Mouse (Mus musculus) limb, embryonic 11.5 days (tissue): ENCODE results near the gene Pus10. TPM values are rescaled to one million over a fixed set of nuclear protein-coding genes. Genes with fewer than 3 reads are reported as not detected.
A peak's percentile ranks its signal among the peaks of the same experiment; 100 is the strongest.

Source experiments
- ATAC-seq: fragments of 200-750 bp; cut with Nextera tagmentation; 2 replicates; pipeline ENCODE4 v1.8.0; 2017; ENCODE audit warnings: low read depth; ENCODE audit not compliant: insufficient number of reproducible peaks, low FRiP score, low TSS enrichment
- DNase-seq: peaks from one replicate; pipeline ENCODE4 v3.0.0-alpha.2; 2015; ENCODE audit warnings: low spot score
- H3K27ac ChIP-seq: fragments of 300-500 bp; sonication (generic); replicated peaks from 2 replicates; pipeline ENCODE4 v1.5.1; 2014; ENCODE audit warnings: low read depth, mild to moderate bottlenecking, low read length
- H3K27me3 ChIP-seq: fragments of 300-500 bp; sonication (generic); 2 replicates; pipeline ENCODE4 v1.6.1; 2014; ENCODE audit warnings: mild to moderate bottlenecking, low read length, mixed read lengths; ENCODE audit not compliant: control insufficient read depth, insufficient read depth
- H3K36me3 ChIP-seq: fragments of 300-500 bp; sonication (generic); 2 replicates; pipeline ENCODE4 v1.6.1; 2014; ENCODE audit warnings: mild to moderate bottlenecking, low read length, moderate library complexity, mixed read lengths; ENCODE audit not compliant: control insufficient read depth, insufficient read depth
- H3K4me1 ChIP-seq: fragments of 300-500 bp; sonication (generic); 2 replicates; pipeline ENCODE4 v1.6.1; 2014; ENCODE audit warnings: low read length, mixed read lengths; ENCODE audit not compliant: control insufficient read depth, insufficient read depth
- H3K4me2 ChIP-seq: fragments of 300-500 bp; sonication (generic); 2 replicates; pipeline ENCODE4 v1.6.1; 2014; ENCODE audit warnings: low read depth, mild to moderate bottlenecking, moderate library complexity; ENCODE audit not compliant: severe bottlenecking
- H3K4me3 ChIP-seq: fragments of 300-500 bp; sonication (generic); 2 replicates; pipeline ENCODE4 v1.5.1; 2014; ENCODE audit warnings: low read depth, low read length
- H3K9ac ChIP-seq: fragments of 300-500 bp; sonication (generic); 2 replicates; pipeline ENCODE4 v1.6.1; 2014; ENCODE audit warnings: mild to moderate bottlenecking, low read length
- H3K9me3 ChIP-seq: fragments of 300-500 bp; sonication (generic); 2 replicates; pipeline ENCODE4 v1.6.1; 2016; ENCODE audit warnings: low read length; ENCODE audit not compliant: control insufficient read depth
- WGBS: fragments of 180-500 bp; shearing (Covaris S2); extraction: QIAGEN DNeasy Blood & Tissue Kit; methylation state at CpG from one replicate; pipeline ENCODE4 v1.1.7; 2014; 5-methylcytosine and 5-hydroxymethylcytosine counted together
- polyA plus RNA-seq: library from polyadenylated mRNA; unstranded; fragments of >200 nt; fragmentation: Nextera tagmentation; extraction: Ambion mirVana; gene quantifications from 2 replicates; pipeline ENCODE4 v1.2.1, GENCODE M21; 2014

Pus10 gene
- polyA plus RNA-seq, 1 experiment from 2014 or later = 34.0 TPM

GRCm38 (mm10) chr11:23653666-23654065 is 11.8 kb upstream of the Pus10 start:
- no peak for ATAC-seq
- no peak for DNase-seq
- 67% methylated on average over 3 of the region's 3 CpGs for WGBS
- H3K4me2 ChIP-seq = no peak overlapping the region
- no peak overlapping the region for H3K27ac ChIP-seq
- H3K36me3 ChIP-seq = no peaks in the 10 kb centered on the region; the same call in 1 of the 2 replicates
- no peak overlapping the region for H3K9ac ChIP-seq
- H3K9me3 ChIP-seq = no peaks in the 10 kb centered on the region
- no peaks in the 10 kb centered on the region for H3K27me3 ChIP-seq
- no peak overlapping the region for H3K4me3 ChIP-seq
- no peaks in the 10 kb centered on the region for H3K4me1 ChIP-seq

GRCm38 (mm10) chr11:23657791-23658190 is 7.7 kb upstream of the Pus10 start:
- Histone ChIP-seq H3K4me3 (no peak overlapping the region), H3K27ac (no peak overlapping the region), H3K9me3 (no peaks in the 10 kb centered on the region), H3K27me3 (no peaks in the 10 kb centered on the region), H3K9ac (no peak overlapping the region), H3K4me1 (no peaks in the 10 kb centered on the region), H3K36me3 (no peaks in the 10 kb centered on the region), H3K4me2 (no peak overlapping the region)
- no peak for DNase-seq
- WGBS = 89% methylated on average over 2 of the region's 2 CpGs
- ATAC-seq = no peak

DNA sequence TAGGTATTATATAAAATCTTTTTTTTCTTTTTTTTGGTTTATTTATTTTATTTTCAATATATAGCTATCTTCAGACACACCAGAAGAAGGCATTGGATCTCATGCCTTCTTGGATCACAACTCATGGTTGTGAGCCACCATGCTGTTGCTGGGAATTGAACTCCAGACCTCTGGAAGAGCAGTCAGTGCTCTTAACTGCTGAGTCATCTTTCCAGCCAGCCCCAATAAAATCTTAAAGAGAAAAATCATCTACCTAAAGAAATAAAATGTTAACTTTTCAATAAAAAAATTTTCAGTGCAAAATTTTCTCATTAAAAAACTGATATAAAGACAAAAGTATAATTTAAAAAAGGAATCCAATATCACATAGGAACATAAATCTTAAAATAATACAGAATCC is 1.2 kb upstream of the Pus10 start:
- H3K27me3 ChIP-seq = no peaks in the 10 kb centered on the region
- H3K9ac ChIP-seq = no peak overlapping the region
- DNase-seq = no peak
- no peaks in the 10 kb centered on the region for H3K4me1 ChIP-seq
- H3K27ac ChIP-seq = no peak overlapping the region
- no peak for ATAC-seq
- no peaks in the 10 kb centered on the region for H3K36me3 ChIP-seq
- no peak overlapping the region for H3K4me2 ChIP-seq
- no peak overlapping the region for H3K4me3 ChIP-seq
- H3K9me3 ChIP-seq = no peaks in the 10 kb centered on the region

DNA sequence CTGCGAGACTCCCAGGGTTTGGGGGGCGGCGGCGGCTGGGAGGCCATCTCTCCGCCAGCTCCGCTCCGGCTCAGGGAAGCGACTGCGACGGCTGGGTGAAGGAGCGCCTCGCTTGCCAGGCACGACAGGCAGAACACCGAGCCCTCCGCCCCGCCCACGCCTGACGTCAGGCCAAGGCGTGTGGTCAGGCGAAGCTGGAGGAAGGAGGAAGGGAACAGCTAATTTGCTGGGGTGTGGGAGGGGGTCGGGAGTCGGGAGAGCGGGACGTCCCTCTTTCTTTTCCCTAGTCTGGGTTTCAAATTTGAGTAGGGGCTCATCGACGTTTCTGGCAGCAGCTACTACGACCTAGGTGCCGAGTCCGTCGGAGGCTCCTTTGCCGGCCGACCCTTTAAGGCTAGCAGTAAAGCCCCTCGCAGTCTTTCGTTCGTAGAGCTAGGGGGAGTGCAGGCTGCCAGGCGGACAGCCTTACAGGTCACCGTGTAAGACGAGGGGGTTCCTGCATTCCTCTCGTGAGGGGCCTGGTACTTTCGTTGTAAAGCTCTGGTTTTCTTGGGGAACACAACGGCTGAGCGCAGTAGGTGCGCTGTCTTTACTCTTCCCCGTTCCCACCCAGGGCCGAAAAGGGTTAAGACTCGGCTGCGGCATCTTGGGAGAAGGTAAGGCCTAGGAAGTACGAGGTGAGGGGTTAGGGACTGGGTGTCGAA is 476 bp downstream of the Pus10 start, which contains the start of gene Pex13:
Pex13 (minus strand) TSS at position 162 of the 704 bp plus-strand sequence.
- no peaks in the 10 kb centered on the region for H3K4me1 ChIP-seq
- H3K36me3 ChIP-seq = no peaks in the 10 kb centered on the region
- no peaks in the 10 kb centered on the region for H3K27me3 ChIP-seq
- ATAC-seq (peak; percentile 99), DNase-seq (peak; percentile 99)
- peak within 1 kb of the TSS; percentile 90 for H3K27ac ChIP-seq
- peak within 1 kb of the TSS; percentile 89 for H3K9ac ChIP-seq
- H3K4me2 ChIP-seq = peak within 1 kb of the TSS; percentile 62
- WGBS = under 1% methylated on average over 44 of the region's 49 CpGs
- peak within 1 kb of the TSS; percentile 94 for H3K4me3 ChIP-seq
- H3K9me3 ChIP-seq = no peaks in the 10 kb centered on the region

DNA sequence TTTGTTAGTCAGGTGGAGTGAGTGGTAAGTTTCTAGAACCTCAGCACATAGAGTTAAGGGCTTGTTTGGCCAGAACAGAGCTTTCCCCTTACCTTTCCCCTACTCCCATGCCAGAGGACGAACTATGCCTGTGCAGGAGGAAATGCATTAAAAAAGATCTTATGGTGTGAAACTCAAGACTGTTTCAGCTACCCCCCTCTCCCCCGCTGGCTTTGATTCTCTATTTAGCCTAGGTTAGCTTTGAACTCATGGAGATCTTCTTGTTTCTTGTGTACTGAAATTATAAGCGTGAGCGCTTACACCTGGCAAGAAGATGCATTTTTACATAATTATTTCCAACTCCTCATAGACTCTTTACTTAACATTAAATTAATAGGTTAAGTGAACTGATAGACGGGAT is 1.1 kb downstream of the Pus10 start:
- DNase-seq (no peak), ATAC-seq (no peak)
- Histone ChIP-seq H3K9ac (peak overlapping the region; percentile 89), H3K9me3 (no peaks in the 10 kb centered on the region), H3K36me3 (no peaks in the 10 kb centered on the region), H3K4me3 (peak overlapping the region; percentile 94), H3K4me2 (peak overlapping the region; percentile 62), H3K27ac (peak overlapping the region; percentile 90), H3K27me3 (no peaks in the 10 kb centered on the region), H3K4me1 (no peaks in the 10 kb centered on the region)
- WGBS = 9% methylated on average over 5 of the region's 5 CpGs

GRCm38 (mm10) chr11:23667128-23667527 is 1.7 kb downstream of the Pus10 start:
- Histone ChIP-seq H3K36me3 (no peaks in the 10 kb centered on the region), H3K9ac (no peak overlapping the region), H3K27me3 (no peaks in the 10 kb centered on the region), H3K4me3 (peak overlapping the region; percentile 94), H3K9me3 (no peaks in the 10 kb centered on the region), H3K4me1 (no peaks in the 10 kb centered on the region), H3K4me2 (peak overlapping the region; percentile 62; the same call in 1 of the 2 replicates), H3K27ac (no peak overlapping the region)
- no peak for DNase-seq
- ATAC-seq = no peak
- WGBS = 69% methylated on average over 3 of the region's 3 CpGs

DNA sequence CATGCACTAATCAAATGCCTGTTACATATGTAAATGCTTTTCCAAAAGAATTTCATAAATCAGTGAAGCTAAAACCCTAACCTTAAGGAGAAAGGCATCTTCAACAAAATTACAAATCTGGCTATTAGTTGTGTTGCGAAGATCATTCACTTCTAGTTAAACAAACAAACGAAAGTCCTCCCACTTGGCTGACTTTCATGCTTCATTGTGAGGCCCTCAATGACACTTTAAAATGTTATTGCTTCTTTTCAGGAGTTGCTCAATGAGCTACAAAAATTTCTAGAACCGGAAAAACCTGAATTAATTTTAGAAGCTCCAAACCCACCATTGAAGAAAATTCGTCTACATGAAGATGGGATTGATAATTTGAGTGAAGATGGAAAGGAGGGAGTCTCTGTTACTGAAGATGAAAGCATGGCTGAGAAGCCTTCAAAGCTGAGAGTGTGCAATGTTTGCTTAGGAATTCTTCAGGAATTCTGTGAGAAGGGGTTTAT is 6.8 kb downstream of the Pus10 start:
- Histone ChIP-seq H3K36me3 (peaks cover 8% of the 10 kb centered on the region; the same call in 1 of the 2 replicates), H3K4me3 (no peak overlapping the region), H3K4me2 (no peak overlapping the region), H3K4me1 (no peaks in the 10 kb centered on the region), H3K27me3 (no peaks in the 10 kb centered on the region), H3K9ac (no peak overlapping the region), H3K27ac (no peak overlapping the region), H3K9me3 (no peaks in the 10 kb centered on the region)
- ATAC-seq = no peak
- WGBS = 90% methylated on average over 4 of the region's 4 CpGs
- DNase-seq = no peak

DNA sequence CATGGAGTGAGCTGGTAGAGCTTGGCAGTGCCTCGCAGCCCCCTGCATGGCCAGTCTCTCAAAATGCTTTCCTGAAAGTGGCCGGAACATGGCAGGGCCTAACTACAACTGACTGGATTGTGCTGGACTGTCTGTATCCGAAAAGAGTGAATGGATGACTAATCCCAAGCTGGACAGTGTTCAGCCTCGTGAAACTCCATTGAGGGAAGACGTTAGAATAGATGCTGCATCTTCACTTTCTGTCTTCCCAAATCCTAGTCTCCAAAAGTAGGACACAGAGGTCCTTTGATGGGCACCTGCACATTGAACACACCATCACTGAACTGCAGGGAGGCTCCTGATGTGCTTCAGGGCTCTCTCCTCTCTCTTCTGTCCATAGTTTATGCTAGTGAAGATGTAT is 10.6 kb downstream of the Pus10 start:
- no peaks in the 10 kb centered on the region for H3K27me3 ChIP-seq
- H3K9ac ChIP-seq = no peak overlapping the region
- H3K4me3 ChIP-seq = no peak overlapping the region
- ATAC-seq (no peak), DNase-seq (no peak)
- WGBS = 95% methylated on average over 5 of the region's 5 CpGs
- H3K4me2 ChIP-seq = no peak overlapping the region
- H3K4me1 ChIP-seq = no peaks in the 10 kb centered on the region
- H3K9me3 ChIP-seq = no peaks in the 10 kb centered on the region
- H3K36me3 ChIP-seq = peaks cover 8% of the 10 kb centered on the region; the same call in 1 of the 2 replicates
- H3K27ac ChIP-seq = no peak overlapping the region
